Mouse (Mus musculus): ENCODE data around the gene 4931414P19Rik. TPM values are rescaled to one million over a fixed set of nuclear protein-coding genes. Genes with fewer than 3 reads are reported as not detected.

Gene 4931414P19Rik
- total and polyA plus RNA-seq, 3 experiments = 1.5 to 2.9 (median 2.7) TPM

GRCm38 (mm10) chr14:54640946-54641304, 35.1 kb upstream of the 4931414P19Rik start, which contains the start of gene Gm17606:
Gene Gm17606, plus strand, starts transcription at chr14:54640952.
- Histone ChIP-seq H3K9me3 (replicated peaks; ENCODE audit: low read length) (no peaks in the 10 kb centered on the region), H3K4me2 (ENCODE audit: insufficient read depth, low read depth, poor library complexity, severe bottlenecking) (peak within 1 kb of the TSS; percentile 68), H3K4me3 (replicated peaks in 1 of 3; ENCODE audit: low read depth in 2 of 3, low read length in 2 of 3, poor library complexity in 1 of 3) (peak within 1 kb of the TSS; percentile 16 to 50 (median 36)), H3K4me1 (ENCODE audit: control insufficient read depth in 1 of 2, insufficient read depth in 2 of 2) (peaks cover 5 to 14% of the 10 kb centered on the region in 2 experiments; a peak in 2 of 4 replicates), H3K27ac (ENCODE audit: insufficient read depth, low read depth) (peak within 1 kb of the TSS; percentile 23; the same call in 1 of the 2 replicates), H3K36me3 (replicated peaks in 1 of 2; ENCODE audit: control insufficient read depth in 1 of 2, insufficient read depth in 1 of 2, low read length in 1 of 2) (peaks cover 53 to 98% of the 10 kb centered on the region in 2 experiments), H3K79me2 (replicated peaks; ENCODE audit: control insufficient read depth, extremely low read depth, insufficient read depth, poor library complexity, severe bottlenecking) (no peaks in the 10 kb centered on the region), H3K9ac (ENCODE audit: insufficient read depth, low read depth) (peak within 1 kb of the TSS; percentile 22), H3K27me3 (replicated peaks) (no peaks in the 10 kb centered on the region)
- in situ Hi-C loops (cut with MboI; ENCODE audit: low pct_ligation_motif_present, low pct_unique_long_range_greater_than_20kb, low sequenced_read_pairs) = loop anchor here (25.0 kb wide), 1 partner anchor 579 kb away; no protein-coding TSS in a partner anchor
- dilution Hi-C loops (cut with MboI; ENCODE audit: extremely low pct_ligation_motif_present, extremely low pct_unique_long_range_greater_than_20kb, low sequenced_read_pairs) = no loop called here
- no peak for DNase-seq (ENCODE audit: extremely low read depth)
- TF ChIP-seq NELFE (IDR thresholded peaks at IDR 0.05; ENCODE audit: low read depth, low read length) = no peak
- TF ChIP-seq POLR2AphosphoS2 (IDR thresholded peaks at IDR 0.05; ENCODE audit: low read depth, low read length) = no peak
- TF ChIP-seq JUN (IDR thresholded peaks at IDR 0.05; ENCODE audit: insufficient read depth, low read depth, low read length) = no peak
- TF ChIP-seq MAFK (IDR thresholded peaks at IDR 0.05; ENCODE audit: insufficient replicate concordance, low read length) = no peak
- no peak for TF ChIP-seq ZNF384 (IDR thresholded peaks at IDR 0.05; ENCODE audit: low read depth, low read length)
- TF ChIP-seq BHLHE40 (IDR thresholded peaks at IDR 0.05; ENCODE audit: low read depth, low read length) = no peak
- TF ChIP-seq NRF1 (IDR thresholded peaks at IDR 0.05; ENCODE audit: low read depth, low read length) = no peak
- TF ChIP-seq TBP (conservative IDR thresholded peaks at IDR 0.05; ENCODE audit: low read depth, low read length) = no peak
- TF ChIP-seq E2F4 (IDR thresholded peaks at IDR 0.05; ENCODE audit: insufficient replicate concordance, low read depth, low read length) = no peak
- no peak for TF ChIP-seq ETS1 (conservative IDR thresholded peaks at IDR 0.05; ENCODE audit: low read depth, low read length)
- no peak for TF ChIP-seq CHD1 (IDR thresholded peaks at IDR 0.05; ENCODE audit: low read depth, low read length)
- TF ChIP-seq SMC3 (IDR thresholded peaks at IDR 0.05; ENCODE audit: low read depth, low read length) = no peak
- no peak for TF ChIP-seq JUND (conservative IDR thresholded peaks at IDR 0.05; ENCODE audit: low read depth, low read length)
- no peak for TF ChIP-seq KAT2A (IDR thresholded peaks at IDR 0.05; ENCODE audit: insufficient replicate concordance, low read length)
- no peak for TF ChIP-seq RCOR1 (conservative IDR thresholded peaks at IDR 0.05; ENCODE audit: low read depth, low read length)
- no peak for TF ChIP-seq ZKSCAN1 (IDR thresholded peaks at IDR 0.05; ENCODE audit: borderline replicate concordance, low read depth, low read length)
- no peak for TF ChIP-seq SIN3A (IDR thresholded peaks at IDR 0.05; ENCODE audit: low read length)
- no peak for TF ChIP-seq MAZ (IDR thresholded peaks at IDR 0.05; ENCODE audit: low read depth, low read length)
- TF ChIP-seq GABPA (IDR thresholded peaks at IDR 0.05; ENCODE audit: insufficient replicate concordance, low read depth, low read length) = no peak
- TF ChIP-seq ELF1 (IDR thresholded peaks at IDR 0.05; ENCODE audit: low read depth, low read length) = no peak

GRCm38 (mm10) chr14:54640121-54640520, 34.3 kb upstream of the 4931414P19Rik start:
- Histone ChIP-seq H3K4me1 (ENCODE audit: control insufficient read depth in 1 of 2, insufficient read depth in 2 of 2) (peaks cover 5 to 14% of the 10 kb centered on the region in 2 experiments; a peak in 2 of 4 replicates), H3K9me3 (replicated peaks; ENCODE audit: low read length) (no peaks in the 10 kb centered on the region), H3K79me2 (replicated peaks; ENCODE audit: control insufficient read depth, extremely low read depth, insufficient read depth, poor library complexity, severe bottlenecking) (no peaks in the 10 kb centered on the region), H3K27ac (ENCODE audit: insufficient read depth, low read depth) (no peak overlapping the region), H3K36me3 (replicated peaks in 1 of 2; ENCODE audit: control insufficient read depth in 1 of 2, insufficient read depth in 1 of 2, low read length in 1 of 2) (peaks cover 49 to 97% of the 10 kb centered on the region in 2 experiments), H3K4me3 (replicated peaks in 1 of 3; ENCODE audit: low read depth in 2 of 3, low read length in 2 of 3, poor library complexity in 1 of 3) (no peak overlapping the region), H3K4me2 (ENCODE audit: insufficient read depth, low read depth, poor library complexity, severe bottlenecking) (no peak overlapping the region), H3K9ac (ENCODE audit: insufficient read depth, low read depth) (no peak overlapping the region), H3K27me3 (replicated peaks) (no peaks in the 10 kb centered on the region)
- no peak for TF ChIP-seq PAX5 (IDR thresholded peaks at IDR 0.05; ENCODE audit: low read length)
- no peak for TF ChIP-seq TCF12 (IDR thresholded peaks at IDR 0.05; ENCODE audit: low read depth, low read length)
- TF ChIP-seq MXI1 (IDR thresholded peaks at IDR 0.05; ENCODE audit: low read depth, low read length) = no peak
- no peak for TF ChIP-seq IRF4 (IDR thresholded peaks at IDR 0.05; ENCODE audit: low read depth, low read length)
- no peak for TF ChIP-seq MAX (IDR thresholded peaks at IDR 0.05; ENCODE audit: low read length)
- TF ChIP-seq POLR2AphosphoS2 (IDR thresholded peaks at IDR 0.05; ENCODE audit: low read depth, low read length) = no peak
- dilution Hi-C loops (cut with MboI; ENCODE audit: extremely low pct_ligation_motif_present, extremely low pct_unique_long_range_greater_than_20kb, low sequenced_read_pairs) = no loop called here
- in situ Hi-C loops (cut with MboI; ENCODE audit: low pct_ligation_motif_present, low pct_unique_long_range_greater_than_20kb, low sequenced_read_pairs) = loop anchor here (25.0 kb wide), 1 partner anchor 578 kb away; no protein-coding TSS in a partner anchor
- DNase-seq (ENCODE audit: extremely low read depth) = no peak
